Mouse (Mus musculus) gastrocnemius, adult 8-10 months (tissue): Measurements from ENCODE around the gene Mtg1. TPM values are rescaled to one million over a fixed set of nuclear protein-coding genes. Genes with fewer than 3 reads are reported as not detected.

ENCODE experiments used
- DNase-seq, 2 experiments: peaks; one replicate each; pipeline ENCODE4 v3.0.0; 2022; ENCODE audit warnings: low spot score in 2 of 2
- total RNA-seq, 4 experiments: library from RNA; stranded (reverse); gene quantifications; 2 replicates each; pipeline ENCODE4 v1.2.4; 2022

The Mtg1 gene
- total RNA-seq, 4 experiments from 2014 or later, result 24.2 to 28.0 (median 25.1) TPM

DNA sequence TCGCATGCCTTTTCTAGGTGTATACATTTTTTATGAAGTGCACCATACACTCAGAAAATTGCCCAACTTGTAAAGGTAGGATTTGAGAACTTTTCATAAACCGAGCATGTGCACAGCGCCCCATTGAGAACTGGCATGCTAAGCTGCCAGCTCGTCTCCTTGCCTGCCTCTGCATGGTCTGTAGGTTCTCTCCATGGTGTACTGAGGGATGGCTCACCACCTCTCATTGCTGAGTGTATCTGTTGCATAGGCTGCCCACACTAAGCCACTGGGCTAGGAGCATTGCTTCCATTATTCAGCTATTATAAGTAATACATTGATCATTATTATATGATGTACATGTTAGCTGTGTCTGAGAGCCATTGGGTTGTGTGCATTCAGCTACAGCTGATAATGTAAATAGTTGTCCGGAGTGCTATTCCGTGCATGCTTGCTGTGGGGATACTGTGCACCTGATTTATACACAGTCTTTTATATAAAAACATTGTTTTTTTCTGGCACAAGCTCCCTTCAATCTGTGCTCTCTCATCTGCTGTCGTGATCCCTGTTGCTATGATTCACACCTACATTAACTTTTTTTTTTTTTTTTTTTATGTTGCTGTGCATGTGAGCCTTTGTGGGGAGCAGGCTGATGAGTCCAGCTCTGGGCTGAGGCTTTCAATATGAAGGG, 50.5 kb downstream of the Mtg1 start:
- no peak for DNase-seq

DNA sequence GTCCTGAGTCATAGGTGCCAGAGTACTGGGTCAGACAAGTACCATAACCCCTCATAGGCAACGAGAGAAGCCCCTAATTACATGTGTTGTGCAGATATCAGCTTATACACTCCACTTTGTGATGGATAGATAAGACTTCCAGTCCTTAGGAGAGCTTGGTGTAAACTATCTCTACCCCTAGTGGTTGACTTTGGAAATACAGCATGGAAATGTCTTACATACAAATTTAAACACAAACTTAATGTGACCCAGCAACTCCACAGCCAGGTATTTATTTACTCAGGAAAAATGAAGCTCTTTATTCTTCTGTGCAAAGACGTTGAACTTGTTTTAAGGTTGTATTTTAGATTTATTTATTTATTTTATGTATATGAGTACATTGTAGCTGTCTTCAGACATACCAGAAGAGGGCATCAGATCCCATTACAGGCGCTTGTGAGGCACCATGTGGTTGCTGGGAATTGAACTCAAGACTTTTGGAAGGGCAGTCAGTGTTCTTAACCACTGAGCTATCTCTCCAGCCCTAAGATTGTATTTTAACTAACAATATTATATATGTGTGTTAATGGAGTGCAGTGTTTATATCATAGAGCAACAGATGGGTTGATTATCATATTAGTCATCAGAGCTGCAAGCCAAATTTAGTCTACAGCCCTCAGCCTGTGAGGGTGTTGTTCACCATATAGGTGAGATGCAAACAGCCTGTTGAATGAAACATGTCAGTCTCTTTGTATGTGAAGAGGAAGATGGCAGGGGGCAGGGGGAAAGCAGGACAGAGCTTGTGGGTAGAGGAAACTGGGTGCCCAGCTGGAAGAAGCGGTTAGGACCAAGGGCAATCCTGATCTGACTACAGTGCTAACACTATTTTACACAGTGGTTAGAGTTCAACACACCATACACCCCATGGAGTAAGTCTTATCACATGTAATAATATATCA, 51.3 kb downstream of the Mtg1 start:
- no peak for DNase-seq

DNA sequence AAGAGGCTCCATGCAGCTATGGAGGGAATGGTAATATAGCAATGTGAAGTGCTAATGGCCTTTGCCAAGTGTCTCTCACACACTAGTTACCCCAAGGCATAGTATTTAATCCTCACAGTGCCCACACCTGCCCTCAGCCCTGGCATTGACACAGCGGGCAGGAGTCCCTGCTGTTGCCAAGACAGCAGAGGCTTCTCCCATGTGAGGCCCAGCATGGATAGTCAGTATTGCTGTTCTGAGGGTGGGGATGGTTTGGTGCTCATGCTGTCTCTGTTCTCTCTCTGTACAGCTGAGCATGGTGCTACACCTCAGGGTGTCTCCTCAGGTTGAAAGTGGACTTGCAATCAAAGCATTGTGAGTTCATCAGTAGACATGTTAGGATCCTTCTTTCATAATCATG, 53.1 kb downstream of the Mtg1 start:
- no peak for DNase-seq

DNA sequence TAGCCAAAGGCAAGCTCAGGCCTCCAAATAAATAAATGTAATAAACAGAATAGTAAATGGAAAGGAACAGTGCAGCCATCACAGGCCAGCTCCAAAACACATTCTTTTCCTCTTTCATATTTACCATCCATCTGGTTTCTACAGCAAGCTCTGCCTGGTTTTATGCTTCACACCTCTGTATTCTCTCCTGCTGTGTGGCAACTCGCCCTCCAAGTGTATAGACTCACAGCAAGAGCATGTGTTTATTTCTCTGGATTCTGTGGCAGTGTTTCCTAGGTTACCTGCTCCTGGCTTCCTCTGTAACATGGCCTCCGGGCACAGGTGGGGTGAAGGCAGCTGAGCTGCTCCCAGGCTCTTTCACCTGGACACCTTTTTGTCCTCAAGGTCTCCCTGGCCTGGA, 55.1 kb downstream of the Mtg1 start:
- DNase-seq, result no peak

DNA sequence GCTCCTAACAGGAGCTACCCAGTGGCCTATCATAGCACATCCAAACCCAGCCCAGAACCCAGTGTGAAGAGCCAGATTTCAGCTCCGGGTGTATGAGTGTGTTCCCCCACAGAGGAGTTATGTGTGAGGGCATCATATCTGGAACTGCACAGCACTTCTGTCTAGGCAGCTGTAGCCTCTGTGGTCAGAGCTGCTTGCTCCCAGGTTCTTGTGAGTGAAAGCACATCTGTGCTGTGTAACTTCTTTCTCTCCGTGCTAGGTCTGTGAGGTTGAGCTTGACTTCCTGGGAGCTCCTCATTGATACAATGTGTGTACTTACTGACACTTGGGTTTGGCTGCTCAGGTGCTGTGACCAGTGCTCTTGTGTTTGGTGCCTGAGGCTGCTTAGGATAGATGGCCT, 55.5 kb downstream of the Mtg1 start:
- no peak for DNase-seq

DNA sequence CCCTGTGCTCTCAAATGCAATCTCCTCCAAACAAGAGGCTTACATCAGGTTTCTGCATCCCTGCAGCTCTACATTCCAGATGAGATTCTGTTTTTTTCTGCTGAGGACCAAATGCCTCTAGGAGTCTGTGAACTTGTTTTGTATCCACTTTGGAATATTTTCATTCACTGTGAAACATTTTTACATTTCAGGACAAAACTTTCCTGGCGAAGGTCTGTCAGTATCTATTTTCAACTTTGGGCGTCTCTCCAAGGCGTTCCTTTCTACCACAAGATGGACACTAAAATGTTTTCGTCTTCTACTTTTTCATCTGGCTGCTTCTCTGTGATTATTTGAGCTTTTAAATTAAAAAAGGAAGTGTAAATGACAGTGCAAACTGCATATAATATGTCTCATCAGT, 56.7 kb downstream of the Mtg1 start:
- no peak for DNase-seq

DNA sequence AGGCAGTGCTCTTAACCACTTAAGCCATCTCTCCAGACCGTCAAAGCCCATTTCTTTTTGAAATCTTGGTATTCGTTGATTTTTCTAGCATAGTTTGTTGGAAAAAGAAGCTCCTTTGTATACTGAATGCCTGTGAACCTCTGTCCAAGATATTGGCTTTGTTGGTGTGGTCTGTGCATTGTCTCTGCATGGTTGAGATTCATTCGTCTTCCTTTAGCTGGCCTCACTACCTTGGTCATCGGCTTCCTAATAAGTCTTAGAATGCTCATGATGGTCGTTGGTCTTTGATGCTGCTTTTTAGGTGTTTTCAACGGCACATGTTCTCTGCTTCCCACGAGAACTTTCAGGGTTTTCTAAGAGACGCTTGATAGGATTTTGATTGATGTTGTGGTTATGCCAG, 58.6 kb downstream of the Mtg1 start:
- no peak for DNase-seq

Other genes starting within 250 kb of the Mtg1 start
- gene Kndc1, start 242.9 kb upstream of the Mtg1 start, total RNA-seq, result under 1 TPM in 1 of 4 experiments, not detected in 3; 0.07 TPM
- not detected for gene Utf1, start 193.8 kb upstream of the Mtg1 start, total RNA-seq
- gene 6430531B16Rik, start 158.8 kb upstream of the Mtg1 start, total RNA-seq, result not detected
- under 1 TPM in 3 of 4 experiments, not detected in 1; 0.22 to 0.54 (median 0.39) TPM for gene Adam8, start 145.0 kb upstream of the Mtg1 start, total RNA-seq
- 10 to 100 TPM in 1 of 4 experiments, 1 to 10 TPM in 3; 6.1 to 11.2 (median 8.4) TPM for gene Zfp511, start 101.2 kb upstream of the Mtg1 start, total RNA-seq
- gene Tubgcp2, start 100.9 kb upstream of the Mtg1 start, total RNA-seq, result 10 to 100 TPM; 19.9 to 22.3 (median 20.9) TPM
- not detected for gene Msx3, start 88.5 kb upstream of the Mtg1 start, total RNA-seq
- gene Caly, start 55.0 kb upstream of the Mtg1 start, total RNA-seq, result under 1 TPM; 0.29 to 0.78 (median 0.47) TPM
- gene Prap1, start 44.2 kb upstream of the Mtg1 start, total RNA-seq, result not detected
- 10 to 100 TPM; 28.9 to 41.2 (median 36.3) TPM for gene Fuom, start 35.1 kb upstream of the Mtg1 start, total RNA-seq
- 1 to 10 TPM; 1.5 to 4.3 (median 4.1) TPM for gene Paox, start 21.8 kb upstream of the Mtg1 start, total RNA-seq
- 100 to 1,000 TPM; 113 to 159 (median 136) TPM for gene Echs1, start 21.1 kb upstream of the Mtg1 start, total RNA-seq
- under 1 TPM; 0.07 to 0.22 (median 0.16) TPM for gene Sprn, start 17.3 kb downstream of the Mtg1 start, total RNA-seq
- not detected for gene Olfr522, start 27.2 kb downstream of the Mtg1 start, total RNA-seq
- gene Olfr523, start 35.7 kb downstream of the Mtg1 start, total RNA-seq, result not detected
- gene Olfr524, start 68.4 kb downstream of the Mtg1 start, total RNA-seq, result not detected
- not detected for gene Cd163l1, start 80.7 kb downstream of the Mtg1 start, total RNA-seq
- gene 5830411N06Rik, start 109.7 kb downstream of the Mtg1 start, total RNA-seq, result not detected
- not detected for gene Olfr525, start 183.3 kb downstream of the Mtg1 start, total RNA-seq
- not detected for gene Olfr527, start 196.5 kb downstream of the Mtg1 start, total RNA-seq
- gene Olfr60, start 224.1 kb downstream of the Mtg1 start, total RNA-seq, result not detected
- gene Olfr530, start 238.8 kb downstream of the Mtg1 start, total RNA-seq, result not detected